Mouse (Mus musculus) thymus, adult 2 months (tissue): Measurements from ENCODE around the gene Mtrf1.

Experiments
- CTCF ChIP-seq: fragments of 200-500 bp; IDR thresholded peaks from 2 replicates; pipeline ENCODE4 v1.5.1; 2012; ENCODE audit warnings: mild to moderate bottlenecking, control low read depth, low read length, moderate library complexity, borderline replicate concordance; ENCODE audit not compliant: control insufficient read depth, poor library complexity, insufficient read depth; ENCODE audit errors: extremely low read depth
- POLR2A ChIP-seq: fragments of 200-500 bp; IDR thresholded peaks from 2 replicates; pipeline ENCODE4 v1.6.1; 2012; ENCODE audit warnings: mild to moderate bottlenecking, low read length, control low read depth, moderate library complexity; ENCODE audit not compliant: control insufficient read depth, poor library complexity, insufficient read depth; ENCODE audit errors: extremely low read depth

DNA sequence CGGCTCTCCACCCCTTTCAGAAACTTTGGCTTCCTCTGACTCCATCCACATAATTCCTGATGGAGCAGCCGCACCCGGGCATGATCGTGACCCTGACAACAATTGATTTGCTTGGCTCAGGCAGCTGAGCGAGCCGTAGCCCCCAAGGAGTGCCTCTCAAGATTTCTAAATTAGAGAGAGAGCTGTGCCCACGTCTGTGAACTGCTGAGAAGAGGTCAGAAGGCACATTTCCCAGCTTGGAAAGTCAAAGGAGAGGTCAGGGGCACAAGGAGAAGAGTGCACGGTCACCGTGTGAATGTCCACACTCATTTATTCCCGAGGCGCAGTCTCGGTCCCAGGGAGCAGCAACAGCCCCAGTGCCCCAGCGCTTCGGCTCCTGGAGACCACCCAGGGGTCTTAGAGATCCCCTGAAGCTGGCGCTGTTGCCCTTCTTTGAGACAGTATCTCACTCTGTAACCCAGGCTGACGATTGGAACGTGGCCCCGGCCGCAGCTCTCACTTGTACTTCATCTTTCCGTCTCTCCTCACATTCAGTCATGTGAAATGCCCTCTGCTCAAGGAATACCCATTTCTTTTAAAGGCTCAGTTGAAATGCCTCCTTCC is 22.6 kb downstream of the Mtrf1 start:
- TF ChIP-seq CTCF (no peak), POLR2A (no peak)
